Mouse (Mus musculus): ENCODE data around the gene Pepd.

Pepd gene

GRCm38 (mm10) chr7:35058329-35058728, 146.2 kb downstream of the Pepd start:
- DNase-seq: no peak

- no peak for DNase-seq
Measured at GRCm38 (mm10) chr7:35059467-35059866, 147.3 kb downstream of the Pepd start.

GRCm38 (mm10) chr7:35064286-35065258, 152.4 kb downstream of the Pepd start:
- peak; percentile 48 to 71 for DNase-seq

- no peak for DNase-seq
Measured at GRCm38 (mm10) chr7:35065958-35066357, 153.8 kb downstream of the Pepd start.

- no peak for DNase-seq
Measured at GRCm38 (mm10) chr7:35066640-35067212, 154.5 kb downstream of the Pepd start.

GRCm38 (mm10) chr7:35076645-35077044, 164.5 kb downstream of the Pepd start:
- DNase-seq: no peak

- peak in 1 of 2 experiments; percentile 9 for DNase-seq
Measured at GRCm38 (mm10) chr7:35080843-35081338, 168.7 kb downstream of the Pepd start.

GRCm38 (mm10) chr7:35081406-35082104, 169.4 kb downstream of the Pepd start:
- no peak for DNase-seq

GRCm38 (mm10) chr7:35084565-35085360, 172.6 kb downstream of the Pepd start:
- DNase-seq: no peak

- peak; percentile 59 to 62 for DNase-seq
Measured at GRCm38 (mm10) chr7:35086271-35086861, 174.2 kb downstream of the Pepd start.

GRCm38 (mm10) chr7:35090550-35090949, 178.4 kb downstream of the Pepd start:
- no peak for DNase-seq

All from cerebellum, postnatal 10 days (tissue).